Mouse (Mus musculus): Measurements from ENCODE around the gene Adam23.

- TF ChIP-seq CTCF (IDR thresholded peaks at IDR 0.05; ENCODE audit: insufficient read depth, low read length) (no peak), POLR2A (IDR thresholded peaks at IDR 0.05; ENCODE audit: borderline replicate concordance, extremely low read depth, low read depth, low read length) (no peak)
These were observed 44.6 kb upstream of the Adam23 start for GRCm38 (mm10) chr1:63401130-63401529.
